In genomic region chr15:98471539-98471938, GRCm38 (mm10) we compare ENCODE assay signal across 39 mouse cellular contexts. TPM values are rescaled to one million over a fixed set of nuclear protein-coding genes. Genes with fewer than 3 reads are reported as not detected.
"Had no signal": no experiment of that assay in that cellular context is flagged by ENCODE, and none has a peak within 500 bp of the region (broad histone marks: within the 10 kb centered on the region; RNA-seq: fewer than 3 reads in every experiment).

No protein-coding gene starts in this region.

- DNase-seq: cerebellum, adult 2 months; cerebellum, adult 8-10 months; cerebellum, adult 9-10 months; cerebellum, adult 9-11 months; cerebellum, postnatal 10 days; cerebellum, postnatal 14 days; cerebellum, postnatal 25 days; cerebellum, postnatal 36 days; embryo, embryonic 11 days; forebrain, postnatal 0 days; gastrocnemius, adult 2 months; gastrocnemius, postnatal 10 days; gastrocnemius, postnatal 14 days; gastrocnemius, postnatal 25 days; gastrocnemius, postnatal 36 days; heart, adult 18-20 months had no signal

- H3K4me1 ChIP-seq: embryonic facial prominence, embryonic 10.5 days; embryonic facial prominence, embryonic 12.5 days; embryonic facial prominence, embryonic 13.5 days; embryonic facial prominence, embryonic 15.5 days; forebrain, embryonic 10.5 days; forebrain, embryonic 12.5 days; forebrain, embryonic 13.5 days; forebrain, embryonic 15.5 days had no signal

- H3K9ac ChIP-seq: embryonic facial prominence, embryonic 12.5 days; embryonic facial prominence, embryonic 13.5 days; embryonic facial prominence, embryonic 15.5 days; forebrain, embryonic 12.5 days; forebrain, embryonic 13.5 days; forebrain, embryonic 15.5 days; forebrain, postnatal 0 days had no signal

- H3K4me3 ChIP-seq: embryonic facial prominence, embryonic 10.5 days; embryonic facial prominence, embryonic 12.5 days; embryonic facial prominence, embryonic 13.5 days; embryonic facial prominence, embryonic 15.5 days; erythroblast, embryonic 14.5 days; forebrain, embryonic 10.5 days; forebrain, embryonic 12.5 days; forebrain, embryonic 13.5 days; forebrain, embryonic 15.5 days; gastrocnemius, adult 2 months had no signal

- H3K27ac ChIP-seq: embryonic facial prominence, embryonic 10.5 days; embryonic facial prominence, embryonic 12.5 days; embryonic facial prominence, embryonic 13.5 days; embryonic facial prominence, embryonic 15.5 days; forebrain, embryonic 10.5 days; forebrain, embryonic 12.5 days; forebrain, embryonic 13.5 days; forebrain, embryonic 15.5 days; gastrocnemius, adult 2 months had no signal

- H3K9me3 ChIP-seq: embryonic facial prominence, embryonic 10.5 days; embryonic facial prominence, embryonic 12.5 days; embryonic facial prominence, embryonic 13.5 days; embryonic facial prominence, embryonic 15.5 days; forebrain, embryonic 10.5 days; forebrain, embryonic 12.5 days; forebrain, embryonic 13.5 days; forebrain, embryonic 15.5 days had no signal

- H3K27me3 ChIP-seq: embryonic facial prominence, embryonic 12.5 days; embryonic facial prominence, embryonic 13.5 days; embryonic facial prominence, embryonic 15.5 days; forebrain, embryonic 12.5 days; forebrain, embryonic 13.5 days; forebrain, embryonic 15.5 days had no signal

- H3K36me3 ChIP-seq: embryonic facial prominence, embryonic 10.5 days; embryonic facial prominence, embryonic 12.5 days; embryonic facial prominence, embryonic 13.5 days; embryonic facial prominence, embryonic 15.5 days; forebrain, embryonic 10.5 days; forebrain, embryonic 12.5 days; forebrain, embryonic 15.5 days had no signal

RNA-seq across cellular contexts. Expression of gene OR5BS1P, which starts 1.8 kb away (rescaled TPM):
- total RNA-seq: common myeloid progenitor, adult 5-6 weeks; forebrain, postnatal 0 days; gastrocnemius, adult 18-20 months; gastrocnemius, adult 2 months; gastrocnemius, adult 8-10 months; gastrocnemius, postnatal 10 days; gastrocnemius, postnatal 14 days; gastrocnemius, postnatal 25 days; gastrocnemius, postnatal 36 days; gastrocnemius, postnatal 4 days; granulocyte monocyte progenitor cell, adult 5-6 weeks; heart, adult 18-20 months had no signal
- polyA plus RNA-seq: cerebellum, adult 2 months; cortical plate, adult 2 months; embryonic facial prominence, embryonic 10.5 days; embryonic facial prominence, embryonic 11.5 days; embryonic facial prominence, embryonic 12.5 days; embryonic facial prominence, embryonic 13.5 days; embryonic facial prominence, embryonic 14.5 days; embryonic facial prominence, embryonic 15.5 days; erythroblast, embryonic 14.5 days; forebrain, embryonic 10.5 days; forebrain, embryonic 11.5 days; forebrain, embryonic 12.5 days; forebrain, embryonic 13.5 days; forebrain, embryonic 14.5 days; forebrain, embryonic 15.5 days; forebrain, embryonic 16.5 days; forebrain, postnatal 0 days; frontal cortex, adult 2 months; gonadal fat pad, adult 2 months; heart, embryonic 11.5 days had no signal

RNA-seq across cellular contexts. Expression of gene Lalba, which starts 11.0 kb away (rescaled TPM):
- total RNA-seq: common myeloid progenitor, adult 5-6 weeks; forebrain, postnatal 0 days; gastrocnemius, adult 18-20 months; gastrocnemius, adult 2 months; gastrocnemius, adult 8-10 months; gastrocnemius, postnatal 14 days; gastrocnemius, postnatal 25 days; gastrocnemius, postnatal 36 days; gastrocnemius, postnatal 4 days; granulocyte monocyte progenitor cell, adult 5-6 weeks had no signal
- polyA plus RNA-seq: cortical plate, adult 2 months; embryonic facial prominence, embryonic 12.5 days; embryonic facial prominence, embryonic 13.5 days; embryonic facial prominence, embryonic 14.5 days; embryonic facial prominence, embryonic 15.5 days; erythroblast, embryonic 14.5 days; forebrain, embryonic 10.5 days; forebrain, embryonic 12.5 days; forebrain, embryonic 13.5 days; forebrain, embryonic 14.5 days; forebrain, embryonic 15.5 days; forebrain, embryonic 16.5 days; forebrain, postnatal 0 days; frontal cortex, adult 2 months; heart, embryonic 11.5 days had no signal

RNA-seq across cellular contexts. Expression of gene Olfr281, which starts 19.2 kb away (rescaled TPM):
- total RNA-seq: common myeloid progenitor, adult 5-6 weeks; forebrain, postnatal 0 days; gastrocnemius, adult 18-20 months; gastrocnemius, adult 2 months; gastrocnemius, adult 8-10 months; gastrocnemius, postnatal 10 days; gastrocnemius, postnatal 14 days; gastrocnemius, postnatal 25 days; gastrocnemius, postnatal 36 days; gastrocnemius, postnatal 4 days; granulocyte monocyte progenitor cell, adult 5-6 weeks; heart, adult 18-20 months had no signal
- polyA plus RNA-seq: cerebellum, adult 2 months; cortical plate, adult 2 months; embryonic facial prominence, embryonic 10.5 days; embryonic facial prominence, embryonic 11.5 days; embryonic facial prominence, embryonic 13.5 days; embryonic facial prominence, embryonic 15.5 days; forebrain, embryonic 10.5 days; forebrain, embryonic 11.5 days; forebrain, embryonic 13.5 days; forebrain, embryonic 14.5 days; forebrain, embryonic 15.5 days; forebrain, embryonic 16.5 days; forebrain, postnatal 0 days; gonadal fat pad, adult 2 months; heart, embryonic 11.5 days had no signal

RNA-seq across cellular contexts. Expression of gene Olfr279, which starts 20.7 kb away (rescaled TPM):
- total RNA-seq: common myeloid progenitor, adult 5-6 weeks; forebrain, postnatal 0 days; gastrocnemius, adult 18-20 months; gastrocnemius, adult 2 months; gastrocnemius, adult 8-10 months; gastrocnemius, postnatal 10 days; gastrocnemius, postnatal 14 days; gastrocnemius, postnatal 25 days; gastrocnemius, postnatal 36 days; gastrocnemius, postnatal 4 days; granulocyte monocyte progenitor cell, adult 5-6 weeks; heart, adult 18-20 months had no signal
- polyA plus RNA-seq: embryonic facial prominence, embryonic 10.5 days; embryonic facial prominence, embryonic 11.5 days; embryonic facial prominence, embryonic 13.5 days; embryonic facial prominence, embryonic 14.5 days; erythroblast, embryonic 14.5 days; forebrain, embryonic 10.5 days; forebrain, embryonic 11.5 days; forebrain, embryonic 12.5 days; forebrain, embryonic 13.5 days; forebrain, embryonic 14.5 days; forebrain, embryonic 15.5 days; forebrain, embryonic 16.5 days; forebrain, postnatal 0 days; frontal cortex, adult 2 months; gonadal fat pad, adult 2 months; heart, embryonic 11.5 days had no signal

RNA-seq across cellular contexts. Expression of gene Olfr282, which starts 40.5 kb away (rescaled TPM):
- total RNA-seq: common myeloid progenitor, adult 5-6 weeks; forebrain, postnatal 0 days; gastrocnemius, adult 18-20 months; gastrocnemius, adult 2 months; gastrocnemius, adult 8-10 months; gastrocnemius, postnatal 10 days; gastrocnemius, postnatal 14 days; gastrocnemius, postnatal 25 days; gastrocnemius, postnatal 36 days; gastrocnemius, postnatal 4 days; granulocyte monocyte progenitor cell, adult 5-6 weeks; heart, adult 18-20 months had no signal
- polyA plus RNA-seq: cerebellum, adult 2 months; cortical plate, adult 2 months; embryonic facial prominence, embryonic 10.5 days; embryonic facial prominence, embryonic 11.5 days; embryonic facial prominence, embryonic 12.5 days; embryonic facial prominence, embryonic 13.5 days; embryonic facial prominence, embryonic 14.5 days; erythroblast, embryonic 14.5 days; forebrain, embryonic 10.5 days; forebrain, embryonic 11.5 days; forebrain, embryonic 12.5 days; forebrain, embryonic 13.5 days; forebrain, embryonic 14.5 days; forebrain, embryonic 15.5 days; forebrain, embryonic 16.5 days; forebrain, postnatal 0 days; frontal cortex, adult 2 months; gonadal fat pad, adult 2 months; heart, embryonic 11.5 days had no signal
